Mouse (Mus musculus) liver, embryonic 14.5 days (tissue): ENCODE data around the gene Me1. TPM values are rescaled to one million over a fixed set of nuclear protein-coding genes. Genes with fewer than 3 reads are reported as not detected.

Source experiments
- ATAC-seq: fragments of 200-750 bp; cut with Nextera tagmentation; 2 replicates; pipeline ENCODE4 v1.8.0; 2017; ENCODE audit warnings: moderate number of reproducible peaks, mild to moderate bottlenecking, moderate library complexity; ENCODE audit not compliant: insufficient read depth
- DNase-seq, 3 experiments: peaks; one replicate each; pipeline ENCODE4 v3.0.0-alpha.2; 2012 to 2013; ENCODE audit warnings: low read depth in 3 of 3, low spot score in 3 of 3
- H3K27ac ChIP-seq: fragments of 300-500 bp; sonication (generic); 2 replicates; pipeline ENCODE4 v1.5.1; 2014; ENCODE audit warnings: moderate library complexity, mild to moderate bottlenecking, control low read depth, inconsistent platforms
- H3K27me3 ChIP-seq: fragments of 300-500 bp; sonication (generic); 2 replicates; pipeline ENCODE4 v1.6.1; 2014; ENCODE audit warnings: mild to moderate bottlenecking, low read length, moderate library complexity; ENCODE audit not compliant: control insufficient read depth, insufficient read depth
- H3K36me3 ChIP-seq: fragments of 300-500 bp; sonication (generic); replicated peaks from 2 replicates; pipeline ENCODE4 v1.6.1; 2014; ENCODE audit warnings: low read depth; ENCODE audit not compliant: control insufficient read depth, insufficient read depth
- H3K4me1 ChIP-seq, 2 experiments: fragments of 200-500 bp in 1 of 2; fragments of 300-500 bp in 1 of 2; sonication (generic) in 1 of 2; replicated peaks; 2 replicates each; pipeline ENCODE4 v1.6.1; 2012 to 2014; ENCODE audit warnings: antibody characterized with exemption in 1 of 2, inconsistent platforms in 1 of 2, low read length in 1 of 2; ENCODE audit not compliant: control insufficient read depth in 2 of 2, insufficient read depth in 2 of 2
- H3K4me2 ChIP-seq: fragments of 300-500 bp; sonication (generic); 2 replicates; pipeline ENCODE4 v1.6.1; 2014; ENCODE audit warnings: low read depth, mild to moderate bottlenecking, control low read depth, moderate library complexity
- H3K4me3 ChIP-seq, 2 experiments: fragments of 200-500 bp in 1 of 2; fragments of 300-500 bp in 1 of 2; sonication (generic) in 1 of 2; 2 replicates each; pipeline ENCODE4 v1.5.1; 2012 to 2014; ENCODE audit warnings: low read depth in 2 of 2, low read length in 2 of 2, mild to moderate bottlenecking in 2 of 2, control low read depth in 1 of 2, inconsistent platforms in 1 of 2, moderate library complexity in 1 of 2; ENCODE audit not compliant: insufficient read depth in 1 of 2
- H3K9ac ChIP-seq: fragments of 300-500 bp; sonication (generic); replicated peaks from 2 replicates; pipeline ENCODE4 v1.6.1; 2014; ENCODE audit warnings: mild to moderate bottlenecking, control low read depth, moderate library complexity
- H3K9me3 ChIP-seq: fragments of 300-500 bp; sonication (generic); 2 replicates; pipeline ENCODE4 v1.6.1; 2016; ENCODE audit warnings: low read length, mixed read lengths; ENCODE audit not compliant: control insufficient read depth
- CTCF ChIP-seq: IDR thresholded peaks from 2 replicates; pipeline ENCODE4 v1.5.1; 2016; ENCODE audit warnings: antibody characterized with exemption, low read depth, control low read depth
- EP300 ChIP-seq: IDR thresholded peaks from 2 replicates; pipeline ENCODE4 v1.6.1; 2016; ENCODE audit warnings: antibody characterized with exemption, low read depth
- WGBS: fragments of 180-500 bp; shearing (Covaris S2); extraction: QIAGEN DNeasy Blood & Tissue Kit; methylation state at CpG from one replicate; pipeline ENCODE4 v1.1.7; 2014; ENCODE audit not compliant: insufficient replicate concordance; 5-methylcytosine and 5-hydroxymethylcytosine counted together
- polyA plus RNA-seq, 2 experiments: library from polyadenylated mRNA; depleted of rRNA in 1 of 2; stranded (reverse) in 1 of 2; unstranded in 1 of 2; fragments of >200 nt; fragmentation: Nextera tagmentation in 1 of 2; extraction: Ambion mirVana in 1 of 2; gene quantifications; 2 replicates each; pipeline versions ENCODE4 v1.2.1 to v1.2.3; 2012 to 2014

Gene Me1
- polyA plus RNA-seq, 2 experiments = 1.8 to 3.6 TPM

DNA sequence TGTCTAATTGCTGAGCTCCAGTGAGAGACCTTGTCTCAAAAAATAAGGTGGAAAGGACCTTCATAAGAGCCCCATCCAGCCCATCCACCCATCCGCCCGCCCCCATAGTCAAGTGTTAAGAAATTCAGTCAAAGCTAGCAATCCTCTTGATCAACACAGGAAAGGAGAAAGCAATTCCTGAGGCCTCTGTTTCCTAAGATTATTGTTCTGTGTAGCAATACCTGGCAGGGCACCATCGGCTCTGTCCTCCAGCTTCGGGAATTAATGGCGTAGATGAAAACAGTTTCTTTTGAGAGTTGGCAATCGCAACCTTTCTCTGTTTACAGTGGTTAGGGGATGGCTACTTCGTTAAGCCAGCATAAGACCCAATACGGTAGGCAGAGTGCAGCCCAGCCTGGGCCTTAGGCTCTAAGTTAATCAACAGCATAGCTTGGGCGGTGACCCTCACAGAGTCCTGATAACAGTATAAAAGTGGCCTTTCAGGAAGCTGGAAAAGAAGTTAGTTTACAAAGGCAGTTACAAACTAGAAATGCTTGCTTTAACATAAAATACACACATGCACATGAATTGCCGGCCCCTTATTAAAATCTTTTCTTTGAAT, 32.6 kb upstream of the Me1 start:
- no peak for ATAC-seq

DNA sequence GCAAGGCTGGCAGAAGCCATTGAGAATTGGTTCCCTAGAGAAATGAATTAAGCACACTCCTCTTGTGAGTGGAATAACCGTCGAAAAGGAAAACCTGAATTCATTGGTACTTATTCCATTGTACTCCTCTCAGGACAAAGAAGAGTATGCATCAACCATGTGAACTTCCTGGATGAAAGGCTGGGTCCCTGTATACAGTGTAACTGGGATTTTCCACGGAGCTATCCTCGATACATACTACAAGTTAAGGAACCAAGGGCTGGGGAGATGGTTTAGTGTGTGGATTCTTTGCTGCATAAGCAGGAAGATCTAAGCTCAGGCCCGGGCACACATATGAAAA, 30.6 kb upstream of the Me1 start:
- peaks cover 0 to 2% of the 10 kb centered on the region in 2 experiments; a peak in 2 of 4 replicates for H3K4me1 ChIP-seq
- no peak overlapping the region for H3K27ac ChIP-seq
- DNase-seq (no peak), ATAC-seq (no peak)
- no peaks in the 10 kb centered on the region for H3K36me3 ChIP-seq
- WGBS = 58% methylated on average over 5 of the region's 5 CpGs
- no peak overlapping the region for H3K9ac ChIP-seq
- TF ChIP-seq EP300 = no peak
- no peak for TF ChIP-seq CTCF
- no peaks in the 10 kb centered on the region for H3K9me3 ChIP-seq
- no peak overlapping the region for H3K4me3 ChIP-seq
- H3K4me2 ChIP-seq = no peak overlapping the region
- no peaks in the 10 kb centered on the region for H3K27me3 ChIP-seq

More for the DNA sequence above, 32.6 kb upstream of the Me1 start:
- Histone ChIP-seq H3K36me3 (no peaks in the 10 kb centered on the region), H3K4me3 (no peak overlapping the region), H3K9ac (no peak overlapping the region), H3K27me3 (no peaks in the 10 kb centered on the region), H3K27ac (no peak overlapping the region), H3K4me2 (no peak overlapping the region), H3K9me3 (no peaks in the 10 kb centered on the region), H3K4me1 (peaks cover 0 to 2% of the 10 kb centered on the region in 2 experiments; a peak in 2 of 4 replicates)
- 60% methylated on average over 10 of the region's 10 CpGs for WGBS
- no peak for DNase-seq
- no peak for TF ChIP-seq EP300
- no peak for TF ChIP-seq CTCF

DNA sequence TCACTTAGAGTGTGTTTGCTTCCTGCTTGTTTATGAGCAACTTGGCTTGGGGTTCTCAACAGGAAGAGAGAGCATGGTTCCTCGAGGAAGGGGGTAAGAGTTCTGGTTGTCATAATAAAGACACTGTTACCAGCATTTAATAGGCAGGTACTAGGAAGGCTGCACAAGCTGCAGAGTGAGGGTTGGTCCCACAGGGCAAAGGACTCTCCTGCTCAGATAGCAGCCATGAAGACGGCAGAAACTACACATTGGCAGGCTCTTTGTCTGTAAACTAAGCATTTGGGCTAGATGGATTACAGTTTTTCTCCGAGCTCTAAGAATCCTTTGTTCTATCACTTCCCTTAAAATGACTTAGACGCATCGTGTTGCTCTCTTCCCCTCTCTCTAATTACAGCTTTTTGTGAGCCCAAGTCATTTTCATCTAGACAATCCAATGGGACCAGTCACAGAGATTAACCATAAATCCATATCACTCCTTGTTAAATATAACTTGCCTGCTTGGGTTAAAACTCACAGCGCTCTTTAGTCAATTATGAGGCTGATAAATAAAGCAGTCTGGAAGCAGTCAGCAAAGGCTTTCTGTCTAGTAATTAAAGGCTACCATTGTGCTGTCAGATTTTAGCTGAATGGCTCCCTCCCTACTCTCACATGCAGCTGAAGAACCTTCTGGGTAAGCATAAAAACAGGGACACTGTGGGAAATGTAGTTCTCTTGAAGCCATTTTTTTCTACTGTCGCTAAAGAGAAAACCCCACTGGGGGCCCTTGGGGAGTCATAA, 30.0 kb upstream of the Me1 start:
- H3K9me3 ChIP-seq = no peaks in the 10 kb centered on the region
- H3K36me3 ChIP-seq = no peaks in the 10 kb centered on the region
- no peaks in the 10 kb centered on the region for H3K27me3 ChIP-seq
- H3K9ac ChIP-seq = no peak overlapping the region
- no peak for ATAC-seq
- 55% methylated on average over 7 of the region's 7 CpGs for WGBS
- no peak overlapping the region for H3K4me3 ChIP-seq
- TF ChIP-seq EP300 = no peak
- no peak for TF ChIP-seq CTCF
- no peak overlapping the region for H3K27ac ChIP-seq
- DNase-seq = no peak
- no peak overlapping the region for H3K4me2 ChIP-seq
- peaks cover 0 to 2% of the 10 kb centered on the region in 2 experiments; a peak in 2 of 4 replicates for H3K4me1 ChIP-seq

DNA sequence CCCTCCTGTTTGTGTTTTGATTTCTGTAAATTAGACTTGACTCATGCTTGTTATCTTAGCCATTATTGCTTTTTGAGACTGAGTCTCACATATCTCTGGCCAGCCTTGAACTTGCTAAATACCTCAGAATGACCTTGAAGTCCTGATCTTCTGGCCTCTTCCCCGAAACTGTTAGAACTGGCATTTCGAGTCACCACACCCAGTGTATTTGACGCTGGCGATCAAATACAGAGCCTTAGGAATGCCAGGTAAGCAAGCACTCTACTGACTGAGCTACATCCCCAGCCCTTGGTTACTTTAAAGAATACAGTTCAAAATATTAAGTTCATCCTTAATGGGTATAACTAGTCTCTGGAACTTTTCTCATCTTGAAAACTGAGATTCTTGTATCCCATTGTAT, 29.3 kb upstream of the Me1 start:
- Histone ChIP-seq H3K4me1 (peaks cover 0 to 2% of the 10 kb centered on the region in 2 experiments; a peak in 2 of 4 replicates), H3K36me3 (no peaks in the 10 kb centered on the region), H3K9me3 (no peaks in the 10 kb centered on the region), H3K4me3 (no peak overlapping the region), H3K9ac (no peak overlapping the region), H3K27ac (no peak overlapping the region), H3K27me3 (no peaks in the 10 kb centered on the region), H3K4me2 (no peak overlapping the region)
- ATAC-seq = no peak
- WGBS = 74% methylated on average over 4 of the region's 4 CpGs
- no peak for TF ChIP-seq CTCF
- TF ChIP-seq EP300 = no peak
- DNase-seq = no peak

DNA sequence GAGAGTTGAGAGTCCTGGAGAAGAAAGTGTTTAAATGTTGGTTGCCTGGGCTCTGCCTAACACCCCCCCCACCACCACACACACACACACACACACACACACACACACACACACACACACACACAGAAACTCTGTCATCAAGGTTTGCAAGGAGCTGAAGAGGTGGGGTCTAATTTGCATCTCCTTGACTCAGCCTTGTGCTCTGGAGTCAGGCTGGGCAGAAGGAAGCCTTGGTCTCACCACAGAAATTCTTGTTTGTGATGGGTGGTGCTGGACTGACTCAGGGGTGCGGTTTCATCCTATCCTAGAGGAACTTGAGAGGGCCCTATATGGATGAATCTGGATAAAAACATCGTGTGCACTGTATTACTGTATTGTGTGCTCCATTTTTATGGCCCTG, 25.0 kb upstream of the Me1 start:
- WGBS = 50% methylated on average over 2 of the region's 2 CpGs
- Histone ChIP-seq H3K4me2 (no peak overlapping the region), H3K4me1 (no peaks in the 10 kb centered on the region), H3K4me3 (no peak overlapping the region), H3K36me3 (no peaks in the 10 kb centered on the region), H3K9ac (no peak overlapping the region), H3K9me3 (no peaks in the 10 kb centered on the region), H3K27ac (no peak overlapping the region), H3K27me3 (no peaks in the 10 kb centered on the region)
- ATAC-seq = no peak
- TF ChIP-seq CTCF (no peak), EP300 (no peak)
- DNase-seq = no peak
